Mouse (Mus musculus) heart, embryonic 13.5 days (tissue): ENCODE results near the gene Shroom1. TPM values are rescaled to one million over a fixed set of nuclear protein-coding genes. Genes with fewer than 3 reads are reported as not detected.

Experiments
- ATAC-seq: fragments of 200-750 bp; cut with Nextera tagmentation; 2 replicates; pipeline ENCODE4 v1.8.0; 2017; ENCODE audit warnings: moderate TSS enrichment; ENCODE audit not compliant: insufficient number of reproducible peaks, low FRiP score, low TSS enrichment; ENCODE audit errors: extremely low read depth
- H3K27ac ChIP-seq: fragments of 300-500 bp; sonication (generic); replicated peaks from 2 replicates; pipeline ENCODE4 v1.5.1; 2015; ENCODE audit warnings: moderate library complexity, mild to moderate bottlenecking, inconsistent platforms
- H3K27me3 ChIP-seq: fragments of 300-500 bp; sonication (generic); replicated peaks from 2 replicates; pipeline ENCODE4 v1.6.1; 2015; ENCODE audit warnings: mild to moderate bottlenecking, inconsistent platforms
- H3K36me3 ChIP-seq: fragments of 300-500 bp; sonication (generic); 2 replicates; pipeline ENCODE4 v1.6.1; 2015; ENCODE audit warnings: mild to moderate bottlenecking, inconsistent platforms
- H3K4me1 ChIP-seq: fragments of 300-500 bp; sonication (generic); 2 replicates; pipeline ENCODE4 v1.6.1; 2015; ENCODE audit warnings: inconsistent platforms
- H3K4me2 ChIP-seq: fragments of 300-500 bp; sonication (generic); 2 replicates; pipeline ENCODE4 v1.6.1; 2015; ENCODE audit warnings: inconsistent platforms, mild to moderate bottlenecking, moderate library complexity
- H3K4me3 ChIP-seq: fragments of 300-500 bp; sonication (generic); 2 replicates; pipeline ENCODE4 v1.5.1; 2015; ENCODE audit warnings: moderate library complexity, mild to moderate bottlenecking, inconsistent platforms
- H3K9ac ChIP-seq: fragments of 300-500 bp; sonication (generic); 2 replicates; pipeline ENCODE4 v1.6.1; 2015; ENCODE audit warnings: inconsistent platforms, mild to moderate bottlenecking, moderate library complexity
- H3K9me3 ChIP-seq: fragments of 300-500 bp; sonication (generic); 2 replicates; pipeline ENCODE4 v1.6.1; 2016; ENCODE audit warnings: inconsistent platforms
- WGBS: fragments of 180-500 bp; shearing (Covaris S2); methylation state at CpG from one replicate; pipeline ENCODE4 v1.1.7; 2015; ENCODE audit warnings: mixed read lengths; 5-methylcytosine and 5-hydroxymethylcytosine counted together
- polyA plus RNA-seq: library from polyadenylated mRNA; unstranded; fragments of >200 nt; fragmentation: Nextera tagmentation; extraction: Ambion mirVana; gene quantifications from 2 replicates; pipeline ENCODE4 v1.2.1, GENCODE M21; 2015

Gene Shroom1
- polyA plus RNA-seq, 1 experiment from 2014 or later, result 3.0 TPM

- Histone ChIP-seq H3K4me1 (peaks cover 23% of the 10 kb centered on the region), H3K9me3 (no peaks in the 10 kb centered on the region), H3K4me3 (no peak overlapping the region), H3K4me2 (no peak overlapping the region), H3K36me3 (no peaks in the 10 kb centered on the region), H3K27me3 (peaks cover 5% of the 10 kb centered on the region; the same call in 1 of the 2 replicates), H3K27ac (no peak overlapping the region), H3K9ac (no peak overlapping the region)
- 87% methylated on average over 8 of the region's 8 CpGs for WGBS
- no peak for ATAC-seq
These were observed 9.0 kb upstream of the Shroom1 start for GRCm38 (mm10) chr11:53447996-53448395.

GRCm38 (mm10) chr11:53448529-53448928 lies 8.5 kb upstream of the Shroom1 start:
- H3K4me1 ChIP-seq, result peaks cover 23% of the 10 kb centered on the region
- H3K4me2 ChIP-seq, result no peak overlapping the region
- no peaks in the 10 kb centered on the region for H3K9me3 ChIP-seq
- H3K36me3 ChIP-seq, result no peaks in the 10 kb centered on the region
- peaks cover 5% of the 10 kb centered on the region; the same call in 1 of the 2 replicates for H3K27me3 ChIP-seq
- no peak for ATAC-seq
- no peak overlapping the region for H3K9ac ChIP-seq
- 74% methylated on average over 1 of the region's 1 CpGs for WGBS
- no peak overlapping the region for H3K27ac ChIP-seq
- H3K4me3 ChIP-seq, result no peak overlapping the region

- H3K4me3 ChIP-seq, result no peak overlapping the region
These were observed 6.8 kb upstream of the Shroom1 start for GRCm38 (mm10) chr11:53450070-53450705.

GRCm38 (mm10) chr11:53451361-53451760 lies 5.6 kb upstream of the Shroom1 start:
- Histone ChIP-seq H3K9ac (no peak overlapping the region), H3K9me3 (no peaks in the 10 kb centered on the region), H3K4me1 (peaks cover 18% of the 10 kb centered on the region), H3K4me2 (no peak overlapping the region), H3K36me3 (no peaks in the 10 kb centered on the region), H3K27me3 (peaks cover 5% of the 10 kb centered on the region; the same call in 1 of the 2 replicates), H3K27ac (no peak overlapping the region), H3K4me3 (no peak overlapping the region)
- ATAC-seq, result no peak
- 63% methylated on average over 2 of the region's 2 CpGs for WGBS

More at GRCm38 (mm10) chr11:53450070-53450705, 6.8 kb upstream of the Shroom1 start:
- 32% methylated on average over 15 of the region's 15 CpGs for WGBS
- Histone ChIP-seq H3K9ac (no peak overlapping the region), H3K36me3 (no peaks in the 10 kb centered on the region), H3K9me3 (no peaks in the 10 kb centered on the region), H3K27ac (no peak overlapping the region), H3K27me3 (peaks cover 5% of the 10 kb centered on the region; the same call in 1 of the 2 replicates), H3K4me1 (peaks cover 23% of the 10 kb centered on the region), H3K4me2 (no peak overlapping the region)
- no peak for ATAC-seq

GRCm38 (mm10) chr11:53452396-53452795 lies 4.6 kb upstream of the Shroom1 start:
- WGBS, result 93% methylated on average over 9 of the region's 9 CpGs
- H3K9me3 ChIP-seq, result no peaks in the 10 kb centered on the region
- no peak overlapping the region for H3K27ac ChIP-seq

GRCm38 (mm10) chr11:53453031-53453430 lies 4.0 kb upstream of the Shroom1 start:
- Histone ChIP-seq H3K36me3 (no peaks in the 10 kb centered on the region), H3K4me3 (no peak overlapping the region), H3K4me2 (no peak overlapping the region), H3K27me3 (peaks cover 13% of the 10 kb centered on the region), H3K4me1 (peaks cover 23% of the 10 kb centered on the region), H3K9ac (no peak overlapping the region), H3K9me3 (no peaks in the 10 kb centered on the region), H3K27ac (no peak overlapping the region)
- WGBS, result 70% methylated on average over 5 of the region's 5 CpGs
- ATAC-seq, result no peak

More at GRCm38 (mm10) chr11:53452396-53452795, 4.6 kb upstream of the Shroom1 start:
- peaks cover 6% of the 10 kb centered on the region for H3K27me3 ChIP-seq
- no peak overlapping the region for H3K4me2 ChIP-seq
- H3K4me1 ChIP-seq, result peaks cover 21% of the 10 kb centered on the region
- no peak for ATAC-seq
- H3K9ac ChIP-seq, result no peak overlapping the region
- no peak overlapping the region for H3K4me3 ChIP-seq
- H3K36me3 ChIP-seq, result no peaks in the 10 kb centered on the region

GRCm38 (mm10) chr11:53457372-53457954 lies 458 bp downstream of the Shroom1 start:
- Histone ChIP-seq H3K27me3 (peaks cover 37% of the 10 kb centered on the region), H3K9me3 (no peaks in the 10 kb centered on the region), H3K4me1 (peaks cover 9% of the 10 kb centered on the region; the same call in 1 of the 2 replicates), H3K27ac (peak overlapping the region; percentile 40), H3K36me3 (no peaks in the 10 kb centered on the region), H3K9ac (peak overlapping the region; percentile 84), H3K4me2 (peak overlapping the region; percentile 90), H3K4me3 (peak overlapping the region; percentile 66)
- 7% methylated on average over 29 of the region's 29 CpGs for WGBS
- no peak; the same call in 1 of the 2 replicates for ATAC-seq

GRCm38 (mm10) chr11:53458996-53459395 lies 2.0 kb downstream of the Shroom1 start:
- Histone ChIP-seq H3K27ac (no peak overlapping the region; the same call in 1 of the 2 replicates), H3K27me3 (peaks cover 52% of the 10 kb centered on the region), H3K4me1 (peaks cover 21% of the 10 kb centered on the region), H3K36me3 (no peaks in the 10 kb centered on the region), H3K9ac (no peak overlapping the region), H3K4me3 (no peak overlapping the region), H3K9me3 (no peaks in the 10 kb centered on the region), H3K4me2 (no peak overlapping the region)
- no peak for ATAC-seq
- 62% methylated on average over 3 of the region's 3 CpGs for WGBS

- no peak overlapping the region for H3K27ac ChIP-seq
- H3K4me2 ChIP-seq, result no peak overlapping the region
- no peak overlapping the region for H3K9ac ChIP-seq
- peaks cover 23% of the 10 kb centered on the region for H3K4me1 ChIP-seq
- H3K4me3 ChIP-seq, result no peak overlapping the region
- peaks cover 5% of the 10 kb centered on the region; the same call in 1 of the 2 replicates for H3K36me3 ChIP-seq
- H3K9me3 ChIP-seq, result no peaks in the 10 kb centered on the region
- 49% methylated on average over 3 of the region's 3 CpGs for WGBS
- H3K27me3 ChIP-seq, result peaks cover 64% of the 10 kb centered on the region
- ATAC-seq, result no peak
These were observed 3.2 kb downstream of the Shroom1 start for GRCm38 (mm10) chr11:53460192-53460591.

GRCm38 (mm10) chr11:53461727-53462126 lies 4.7 kb downstream of the Shroom1 start:
- Histone ChIP-seq H3K9ac (no peak overlapping the region), H3K27me3 (peaks cover 79% of the 10 kb centered on the region), H3K27ac (no peak overlapping the region), H3K4me1 (peaks cover 29% of the 10 kb centered on the region), H3K4me3 (no peak overlapping the region), H3K36me3 (peaks cover 5% of the 10 kb centered on the region; the same call in 1 of the 2 replicates), H3K9me3 (no peaks in the 10 kb centered on the region), H3K4me2 (no peak overlapping the region)
- no peak for ATAC-seq
- 29% methylated on average over 5 of the region's 5 CpGs for WGBS

GRCm38 (mm10) chr11:53463551-53464424 lies 6.8 kb downstream of the Shroom1 start:
- Histone ChIP-seq H3K4me3 (peak overlapping the region; percentile 52), H3K9me3 (no peaks in the 10 kb centered on the region), H3K4me2 (peak overlapping the region; percentile 75), H3K36me3 (peaks cover 5% of the 10 kb centered on the region; the same call in 1 of the 2 replicates), H3K27ac (no peak overlapping the region), H3K4me1 (peaks cover 27% of the 10 kb centered on the region), H3K9ac (peak overlapping the region; percentile 69), H3K27me3 (peaks cover 81% of the 10 kb centered on the region)
- 7% methylated on average over 55 of the region's 55 CpGs for WGBS
- ATAC-seq, result no peak
